Mouse (Mus musculus): ENCODE measurements around the gene Mfn1. TPM values are rescaled to one million over a fixed set of nuclear protein-coding genes. Genes with fewer than 3 reads are reported as not detected.

Gene Mfn1
- polyA plus RNA-seq, 1 experiment = 12.4 TPM

GRCm38 (mm10) chr3:32617053-32617642 is 87.9 kb downstream of the Mfn1 start:
- no peak for DNase-seq
- Histone ChIP-seq H3K4me1 (ENCODE audit: control insufficient read depth, insufficient read depth, low read length) (peaks cover 6% of the 10 kb centered on the region; the same call in 1 of the 2 replicates), H3K4me3 (replicated peaks; ENCODE audit: extremely low read depth, low read depth, low read length) (peak overlapping the region; percentile 70)
- TF ChIP-seq CTCF (IDR thresholded peaks at IDR 0.05; ENCODE audit: insufficient read depth, low read length) = no peak
- no peak for TF ChIP-seq POLR2A (IDR thresholded peaks at IDR 0.05; ENCODE audit: borderline replicate concordance, extremely low read depth, low read depth, low read length)
- WGBS = 26% methylated on average over 16 of the region's 16 CpGs

- DNase-seq = no peak
- 82% methylated on average over 1 of the region's 1 CpGs for WGBS
- no peak for TF ChIP-seq POLR2A (IDR thresholded peaks at IDR 0.05; ENCODE audit: borderline replicate concordance, extremely low read depth, low read depth, low read length)
- TF ChIP-seq CTCF (IDR thresholded peaks at IDR 0.05; ENCODE audit: insufficient read depth, low read length) = no peak
- Histone ChIP-seq H3K4me3 (replicated peaks; ENCODE audit: extremely low read depth, low read depth, low read length) (no peak overlapping the region), H3K4me1 (ENCODE audit: control insufficient read depth, insufficient read depth, low read length) (no peaks in the 10 kb centered on the region)
Observed at GRCm38 (mm10) chr3:32621658-32622057, 92.4 kb downstream of the Mfn1 start.

GRCm38 (mm10) chr3:32622106-32622505 is 92.8 kb downstream of the Mfn1 start:
- Histone ChIP-seq H3K4me3 (replicated peaks; ENCODE audit: extremely low read depth, low read depth, low read length) (no peak overlapping the region), H3K4me1 (ENCODE audit: control insufficient read depth, insufficient read depth, low read length) (no peaks in the 10 kb centered on the region)
- no peak for DNase-seq
- 81% methylated on average over 3 of the region's 3 CpGs for WGBS
- TF ChIP-seq POLR2A (IDR thresholded peaks at IDR 0.05; ENCODE audit: borderline replicate concordance, extremely low read depth, low read depth, low read length) (no peak), CTCF (IDR thresholded peaks at IDR 0.05; ENCODE audit: insufficient read depth, low read length) (no peak)

- no peak for DNase-seq
- Histone ChIP-seq H3K4me3 (replicated peaks; ENCODE audit: extremely low read depth, low read depth, low read length) (no peak overlapping the region), H3K4me1 (ENCODE audit: control insufficient read depth, insufficient read depth, low read length) (no peaks in the 10 kb centered on the region)
- TF ChIP-seq CTCF (IDR thresholded peaks at IDR 0.05; ENCODE audit: insufficient read depth, low read length) (no peak), POLR2A (IDR thresholded peaks at IDR 0.05; ENCODE audit: borderline replicate concordance, extremely low read depth, low read depth, low read length) (no peak)
- WGBS = 62% methylated on average over 7 of the region's 7 CpGs
Observed at GRCm38 (mm10) chr3:32628141-32628540, 98.9 kb downstream of the Mfn1 start.

Other genes with a start within 250 kb of the Mfn1 start
- 7.3 and 10.8 TPM in 2 replicates for gene Zmat3, start 163.5 kb upstream of the Mfn1 start, polyA plus RNA-seq (2012; rRNA removed)
- 6.7 and 11.4 TPM in 2 replicates for gene Pik3ca, start 131.8 kb upstream of the Mfn1 start, polyA plus RNA-seq (2012; rRNA removed)
- gene Kcnmb3, start 37.2 kb upstream of the Mfn1 start, polyA plus RNA-seq (2012; rRNA removed) = 0.08 TPM in 1 of 2 replicates, not detected in the other
- gene Zfp639, start 19.2 kb upstream of the Mfn1 start, polyA plus RNA-seq (2012; rRNA removed) = 21.6 and 33.8 TPM in 2 replicates
- gene Gnb4, start 87.1 kb downstream of the Mfn1 start, polyA plus RNA-seq (2012; rRNA removed) = 34.9 and 52.8 TPM in 2 replicates
- gene Actl6a, start 176.8 kb downstream of the Mfn1 start, polyA plus RNA-seq (2012; rRNA removed) = 13.6 and 18.9 TPM in 2 replicates
- 103 and 111 TPM in 2 replicates for gene Ndufb5, start 207.5 kb downstream of the Mfn1 start, polyA plus RNA-seq (2012; rRNA removed)
- gene Mrpl47, start 208.1 kb downstream of the Mfn1 start, polyA plus RNA-seq (2012; rRNA removed) = 1.2 and 2.0 TPM in 2 replicates